Mouse (Mus musculus): ENCODE data around the gene Neurog2. TPM values are rescaled to one million over a fixed set of nuclear protein-coding genes. Genes with fewer than 3 reads are reported as not detected.

Neurog2 gene
- not detected for polyA plus RNA-seq (2021)

GRCm38 (mm10) chr3:127633080-127634032 lies at the start of gene Neurog2:
Gene Neurog2, plus strand, starts transcription at chr3:127633135.
- in situ Hi-C loops (cut with MboI; ENCODE audit: low pct_unique_long_range_greater_than_20kb), result no loop called here
- ATAC-seq, result peak; percentile 36

GRCm38 (mm10) chr3:127597136-127597535 lies 35.8 kb upstream of the Neurog2 start:
- DNase-seq (ENCODE audit: low read depth, low spot score) (no peak), ATAC-seq (no peak)
- POLR2A ChIA-PET, result interaction anchor here (0.6 kb wide), 1 partner anchor 1727 kb away, joined by 3 read pairs; no protein-coding TSS in a partner anchor
- TF ChIP-seq CTCF (IDR thresholded peaks at IDR 0.05), result no peak
- H3K27me3 ChIP-seq, result no peaks in the 10 kb centered on the region
- in situ Hi-C loops (cut with MboI; ENCODE audit: low pct_unique_long_range_greater_than_20kb), result no loop called here
- CTCF ChIA-PET, result no interaction called here

More at GRCm38 (mm10) chr3:127633080-127634032, at the start of gene Neurog2:
- H3K27me3 ChIP-seq, result peaks cover 47% of the 10 kb centered on the region
- no peak for TF ChIP-seq CTCF (IDR thresholded peaks at IDR 0.05)
- CTCF ChIA-PET, result interaction anchor here (1.0 to 3.9 kb wide), 11 partner anchors 8 to 147 kb away, joined by 3 to 47 read pairs (median 5); partner anchors contain the start of gene Alpk1
- POLR2A ChIA-PET, result interaction anchor here (0.6 to 2.1 kb wide), 5 partner anchors 7 to 126 kb away, joined by 3 to 6 read pairs (median 4); no protein-coding TSS in a partner anchor
- DNase-seq (ENCODE audit: low read depth, low spot score), result no peak

DNA sequence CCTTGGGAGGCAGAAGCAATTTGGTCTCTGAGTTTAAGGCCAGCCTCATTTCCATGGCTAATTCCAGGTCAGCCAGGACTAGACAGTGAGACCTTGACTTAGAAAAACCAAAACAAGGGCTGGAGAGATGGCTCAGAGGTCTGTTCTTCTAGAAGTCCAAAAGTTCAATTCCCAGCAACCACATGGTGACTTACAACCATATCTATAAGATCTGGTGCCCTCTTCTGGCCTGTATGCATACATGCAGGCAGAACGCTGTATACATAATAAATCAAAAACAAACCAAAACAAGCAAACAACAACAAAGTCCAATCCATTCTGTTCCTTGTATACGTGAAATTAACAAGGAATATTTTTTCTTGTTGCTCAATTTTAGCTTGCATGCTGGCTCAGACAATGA lies 24.8 kb upstream of the Neurog2 start:
- no peaks in the 10 kb centered on the region for H3K27me3 ChIP-seq
- no peak for ATAC-seq
- in situ Hi-C loops (cut with MboI; ENCODE audit: low pct_unique_long_range_greater_than_20kb), result no loop called here
- no peak for DNase-seq (ENCODE audit: low read depth, low spot score)
- ChIA-PET CTCF (interaction anchor here (0.9 to 4.5 kb wide), 4 partner anchors 8 to 52 kb away, joined by 3 to 14 read pairs (median 4); no protein-coding TSS in a partner anchor), POLR2A (no interaction called here)
- TF ChIP-seq CTCF (IDR thresholded peaks at IDR 0.05), result peak; percentile 66

GRCm38 (mm10) chr3:127625296-127625695 lies 7.6 kb upstream of the Neurog2 start:
- CTCF ChIA-PET, result interaction anchor here (0.7 to 5.3 kb wide), 27 partner anchors 9 to 335 kb away, joined by 3 to 53 read pairs (median 4); no protein-coding TSS in a partner anchor
- peaks cover 12% of the 10 kb centered on the region for H3K27me3 ChIP-seq
- POLR2A ChIA-PET, result interaction anchor here (1.0 to 1.4 kb wide), 2 partner anchors 9 to 132 kb away, joined by 3 read pairs; no protein-coding TSS in a partner anchor

DNA sequence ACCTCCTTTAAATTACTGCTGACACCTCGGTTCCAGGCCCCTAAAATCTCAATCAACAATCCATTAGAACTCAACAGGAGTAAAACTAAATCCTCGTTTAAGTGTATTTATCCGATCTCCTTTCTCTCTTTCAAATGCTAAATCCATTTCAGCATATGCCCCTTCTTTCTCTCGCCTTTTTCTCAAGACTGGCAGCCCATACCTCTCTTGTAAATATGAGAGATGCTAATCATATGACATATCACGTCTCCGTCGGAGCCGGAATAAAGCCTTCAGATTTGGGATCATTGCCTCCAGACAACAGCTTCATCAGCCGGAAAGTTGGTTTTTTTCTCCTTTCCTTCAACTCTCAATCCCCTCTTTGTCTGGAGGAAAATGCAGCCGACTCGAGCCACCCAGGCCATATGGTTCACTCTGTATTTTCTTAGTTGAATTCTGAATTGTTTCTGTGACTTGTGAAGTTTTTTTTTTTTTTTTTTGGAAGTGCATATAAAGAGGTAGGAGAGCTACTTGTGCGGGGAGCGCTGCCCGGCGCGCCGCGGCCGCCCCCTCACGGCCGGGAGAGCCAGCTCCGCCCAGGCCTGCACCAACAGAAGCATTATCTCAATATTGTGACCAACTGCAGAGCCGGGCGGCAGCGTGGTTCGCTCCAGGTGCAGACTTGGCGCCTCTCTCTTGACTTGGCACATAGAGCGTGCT lies 7.1 kb upstream of the Neurog2 start:
- DNase-seq (ENCODE audit: low read depth, low spot score) (no peak), ATAC-seq (no peak)
- in situ Hi-C loops (cut with MboI; ENCODE audit: low pct_unique_long_range_greater_than_20kb), result no loop called here
- peaks cover 12% of the 10 kb centered on the region for H3K27me3 ChIP-seq
- POLR2A ChIA-PET, result interaction anchor here (0.6 to 1.4 kb wide), 3 partner anchors 8 to 131 kb away, joined by 3 read pairs; no protein-coding TSS in a partner anchor
- no peak for TF ChIP-seq CTCF (IDR thresholded peaks at IDR 0.05)
- CTCF ChIA-PET, result interaction anchor here (0.7 to 5.3 kb wide), 26 partner anchors 9 to 335 kb away, joined by 3 to 53 read pairs (median 4); no protein-coding TSS in a partner anchor

More at GRCm38 (mm10) chr3:127625296-127625695, 7.6 kb upstream of the Neurog2 start:
- no peak for DNase-seq (ENCODE audit: low read depth, low spot score)
- ATAC-seq, result peak; percentile 78
- no peak for TF ChIP-seq CTCF (IDR thresholded peaks at IDR 0.05)
- in situ Hi-C loops (cut with MboI; ENCODE audit: low pct_unique_long_range_greater_than_20kb), result no loop called here

- peaks cover 12% of the 10 kb centered on the region for H3K27me3 ChIP-seq
These were observed 6.4 kb upstream of the Neurog2 start for GRCm38 (mm10) chr3:127626524-127626923.

GRCm38 (mm10) chr3:127627151-127627955 lies 5.6 kb upstream of the Neurog2 start:
- H3K27me3 ChIP-seq, result peaks cover 20% of the 10 kb centered on the region
- ChIA-PET POLR2A (interaction anchor here (0.7 to 1.3 kb wide), 3 partner anchors 19 to 129 kb away, joined by 3 read pairs; no protein-coding TSS in a partner anchor), CTCF (interaction anchor here (2.0 to 5.3 kb wide), 2 partner anchors 10 to 133 kb away, joined by 5 to 53 read pairs; no protein-coding TSS in a partner anchor)
- DNase-seq (ENCODE audit: low read depth, low spot score), result no peak
- no peak for TF ChIP-seq CTCF (IDR thresholded peaks at IDR 0.05)
- ATAC-seq, result no peak
- in situ Hi-C loops (cut with MboI; ENCODE audit: low pct_unique_long_range_greater_than_20kb), result no loop called here

More at GRCm38 (mm10) chr3:127626524-127626923, 6.4 kb upstream of the Neurog2 start:
- ChIA-PET POLR2A (interaction anchor here (0.6 to 1.4 kb wide), 3 partner anchors 8 to 130 kb away, joined by 3 read pairs; no protein-coding TSS in a partner anchor), CTCF (interaction anchor here (1.1 to 5.3 kb wide), 5 partner anchors 10 to 144 kb away, joined by 3 to 53 read pairs (median 6); no protein-coding TSS in a partner anchor)
- in situ Hi-C loops (cut with MboI; ENCODE audit: low pct_unique_long_range_greater_than_20kb), result no loop called here
- no peak for ATAC-seq
- no peak for DNase-seq (ENCODE audit: low read depth, low spot score)
- TF ChIP-seq CTCF (IDR thresholded peaks at IDR 0.05), result no peak

DNA sequence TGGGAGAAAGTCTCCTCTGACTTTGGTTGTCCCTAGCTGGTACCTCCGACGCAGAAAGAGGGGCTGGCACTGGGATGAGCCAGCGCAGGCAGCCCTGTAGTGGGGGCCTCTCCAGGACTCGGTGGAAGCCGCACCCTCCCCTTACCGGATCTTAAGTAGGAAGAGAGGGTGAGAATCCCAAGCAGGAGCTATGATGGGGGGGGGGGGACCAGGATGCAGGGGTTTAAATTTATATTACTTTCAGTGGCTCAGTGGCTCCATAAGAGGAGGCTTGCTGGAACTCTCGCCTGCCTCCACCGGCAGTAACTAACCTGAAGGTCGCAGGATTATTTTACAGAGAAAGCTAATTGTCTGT lies 5.0 kb upstream of the Neurog2 start:
- ChIA-PET POLR2A (interaction anchor here (1.0 to 1.3 kb wide), 2 partner anchors 19 to 24 kb away, joined by 3 read pairs; no protein-coding TSS in a partner anchor), CTCF (interaction anchor here (1.1 to 5.3 kb wide), 4 partner anchors 9 to 323 kb away, joined by 3 to 53 read pairs (median 5); no protein-coding TSS in a partner anchor)
- TF ChIP-seq CTCF (IDR thresholded peaks at IDR 0.05), result no peak
- H3K27me3 ChIP-seq, result peaks cover 23% of the 10 kb centered on the region
- in situ Hi-C loops (cut with MboI; ENCODE audit: low pct_unique_long_range_greater_than_20kb), result no loop called here
- DNase-seq (ENCODE audit: low read depth, low spot score) (no peak), ATAC-seq (no peak)

Data from Patski (cell line).